Mouse (Mus musculus) monocyte, adult 5-6 weeks (primary cell): Measurements from ENCODE around the gene Rnf39. TPM values are rescaled to one million over a fixed set of nuclear protein-coding genes. Genes with fewer than 3 reads are reported as not detected.
A peak's percentile ranks its signal among the peaks of the same experiment; 100 is the strongest.

ENCODE experiments used
- ATAC-seq: fragments of 153-309, 156-312 bp; replicated peaks from 2 replicates; pipeline ENCODE4 v1.8.0; 2017; ENCODE audit warnings: mild to moderate bottlenecking; ENCODE audit not compliant: low TSS enrichment, insufficient number of reproducible peaks, severe bottlenecking, poor library complexity, low FRiP score
- total RNA-seq: library from RNA; stranded (forward); fragments of 200-1000, 200-491, 200-594 nt; gene quantifications from 3 replicates; pipeline ENCODE4 v1.2.3, GENCODE M21; 2017

Gene Rnf39
- 2.6 TPM in 1 of 3 replicates, not detected in the others for total RNA-seq

DNA sequence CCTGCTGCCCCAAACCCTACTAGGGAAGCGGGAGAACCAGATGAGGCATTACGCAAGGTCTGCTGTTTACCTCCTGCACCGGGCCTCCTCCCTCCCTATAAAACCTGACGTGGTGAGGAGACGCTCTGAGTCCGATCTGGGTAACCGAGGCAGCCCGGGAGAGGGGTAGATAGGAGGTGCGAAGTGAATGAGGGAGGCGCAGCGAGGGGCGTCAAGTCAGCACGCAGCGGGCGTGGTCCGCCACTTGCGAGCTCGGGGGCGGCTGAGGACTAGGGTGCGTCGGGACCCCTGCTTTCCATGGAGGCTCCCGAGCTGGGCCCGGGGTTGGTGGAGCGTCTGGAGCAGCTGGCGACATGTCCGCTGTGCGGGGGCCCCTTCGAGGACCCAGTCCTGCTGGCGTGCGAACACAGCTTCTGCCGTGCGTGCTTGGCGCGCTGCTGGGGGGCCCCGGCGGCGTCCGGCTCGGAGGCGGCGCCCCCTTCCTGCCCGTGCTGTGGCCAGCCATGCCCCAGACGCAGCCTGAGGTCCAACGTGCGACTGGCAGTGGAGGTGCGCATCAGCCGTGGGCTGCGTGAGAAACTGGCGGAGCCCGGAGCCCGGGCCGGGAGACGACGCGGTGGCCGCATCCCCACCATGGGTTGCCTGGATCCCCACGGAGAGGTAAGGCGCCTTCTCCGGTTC, at the start of gene Rnf39:
TSS of gene Rnf39 (plus strand) at position 128 of the 681 bp plus-strand sequence.
- ATAC-seq = no peak

DNA sequence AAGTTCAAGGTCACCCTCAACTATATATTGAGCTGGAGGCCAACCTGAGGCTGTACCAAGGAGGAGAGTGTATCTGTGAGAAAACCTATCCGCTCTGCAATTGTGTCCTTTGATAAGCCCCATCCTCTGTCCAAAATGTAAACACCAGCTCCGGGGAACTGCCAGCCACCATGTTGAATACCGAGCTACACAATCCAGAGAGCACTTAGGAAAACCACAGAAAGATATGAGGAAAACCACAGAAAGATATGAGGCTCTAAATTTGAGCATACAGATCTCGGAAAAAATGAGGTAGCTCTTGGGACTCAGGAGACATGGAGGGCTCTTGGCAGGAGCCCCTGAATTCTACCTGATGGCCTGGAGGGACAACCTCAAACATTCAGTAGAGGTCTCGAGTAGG, 49.3 kb upstream of the Rnf39 start:
- no peak for ATAC-seq

DNA sequence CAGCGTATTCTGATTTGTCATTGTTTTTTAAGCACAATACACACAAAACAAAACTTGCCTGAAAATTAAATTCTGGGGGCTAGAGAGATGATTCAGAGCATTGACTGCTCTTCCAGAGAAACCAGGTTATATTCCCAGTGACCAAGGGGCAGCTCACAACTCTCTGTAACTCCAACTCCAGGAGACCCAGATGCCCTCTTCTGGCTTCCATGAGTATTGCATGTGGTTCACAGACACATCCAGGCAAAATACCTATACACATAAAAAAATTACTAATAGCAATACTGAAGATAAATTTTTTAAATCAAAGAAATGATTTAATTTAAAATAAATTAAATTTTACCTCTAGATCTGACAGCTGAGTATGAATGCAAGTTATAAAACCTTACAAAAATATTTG, 46.1 kb upstream of the Rnf39 start:
- ATAC-seq = no peak

DNA sequence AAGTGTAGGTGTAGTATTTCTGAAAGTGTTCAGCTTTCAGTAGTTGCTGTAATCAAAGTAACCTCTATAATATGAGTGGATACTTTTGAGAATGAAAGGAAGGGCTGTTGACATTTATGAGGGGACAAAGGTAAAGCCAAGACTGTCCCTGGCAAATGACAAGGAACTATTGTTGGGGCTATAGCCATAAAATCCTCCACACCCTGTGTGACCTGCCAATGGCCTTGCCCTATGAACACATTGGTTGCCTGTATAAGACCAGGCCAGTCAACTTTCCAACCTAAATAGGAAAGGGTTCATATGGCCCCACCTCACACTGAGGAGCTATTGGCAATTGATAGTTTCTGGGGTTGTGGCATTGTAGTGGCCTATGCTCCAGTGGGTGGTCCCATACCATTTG, 45.7 kb upstream of the Rnf39 start:
- ATAC-seq = no peak

DNA sequence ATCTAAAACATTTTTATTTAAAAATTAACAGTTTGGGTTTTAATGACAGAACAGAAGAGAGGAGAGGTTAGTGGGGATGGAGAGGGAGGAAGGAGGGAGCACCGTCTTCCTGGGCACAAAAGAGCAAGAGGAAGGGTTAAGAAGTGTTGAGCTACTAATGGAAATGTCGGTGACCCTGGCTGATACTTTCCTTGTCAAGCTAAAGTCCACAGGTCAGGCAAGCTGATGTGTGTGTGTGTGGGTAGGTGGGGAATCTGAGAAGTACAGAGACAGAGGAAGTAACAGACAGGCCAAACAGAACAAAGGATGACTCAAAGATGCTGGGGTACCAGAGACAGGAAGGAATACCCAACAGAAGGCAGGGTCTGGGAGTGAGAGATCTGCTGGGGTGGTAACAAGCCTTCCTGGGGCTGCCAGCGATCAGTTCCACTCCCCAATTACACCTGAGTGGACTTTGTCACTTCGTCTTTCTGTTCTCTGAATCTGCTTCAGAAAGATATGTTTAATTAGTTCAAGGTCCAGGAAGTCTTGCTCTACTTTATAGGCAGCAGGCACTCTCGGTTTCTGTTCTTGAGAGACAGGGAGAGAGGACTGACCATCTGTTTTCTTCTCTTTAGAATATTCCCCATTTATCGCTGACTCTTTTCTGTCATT, 45.0 kb upstream of the Rnf39 start, which contains the start of gene Trim31:
TSS of gene Trim31 (plus strand) at position 567 of the 654 bp plus-strand sequence.
- no peak for ATAC-seq

DNA sequence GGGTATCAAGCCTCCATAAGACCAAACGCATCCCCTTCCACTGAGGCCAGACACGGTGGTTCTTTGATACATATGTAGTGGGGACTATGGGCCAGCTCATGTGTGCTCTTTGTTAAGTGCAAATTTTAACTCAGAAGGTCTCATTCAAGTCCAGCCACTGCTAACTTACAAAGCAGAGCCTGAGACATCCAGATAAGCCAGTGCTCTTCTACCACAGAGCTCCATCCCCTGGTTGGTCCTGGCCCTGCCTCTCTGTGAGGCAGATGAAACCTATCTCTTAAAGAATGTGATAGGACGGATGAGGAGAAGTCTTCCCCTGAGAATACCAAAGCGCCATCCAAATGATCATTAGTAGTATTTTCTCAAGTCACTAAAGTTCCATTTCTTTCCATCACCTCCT, 43.3 kb upstream of the Rnf39 start:
- no peak for ATAC-seq

DNA sequence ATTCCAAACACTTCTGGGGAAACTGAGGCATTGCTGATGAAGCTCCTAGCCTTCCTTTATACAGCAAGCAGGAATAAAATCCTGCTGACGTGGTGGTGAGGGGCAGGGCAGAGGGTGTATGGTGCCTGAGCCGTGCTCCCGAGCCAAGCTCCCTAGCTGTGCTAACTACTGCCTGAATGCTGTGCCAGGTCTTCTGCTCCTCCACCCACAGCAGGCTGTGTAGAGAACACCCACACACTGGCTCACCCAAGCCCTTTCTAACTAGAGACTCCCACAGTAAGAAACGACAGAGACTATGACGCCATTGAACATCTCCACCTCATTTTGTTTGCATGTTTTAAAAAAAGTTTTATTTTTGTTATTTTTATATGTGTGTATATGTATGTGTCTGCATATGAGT, 42.7 kb upstream of the Rnf39 start:
- no peak for ATAC-seq

DNA sequence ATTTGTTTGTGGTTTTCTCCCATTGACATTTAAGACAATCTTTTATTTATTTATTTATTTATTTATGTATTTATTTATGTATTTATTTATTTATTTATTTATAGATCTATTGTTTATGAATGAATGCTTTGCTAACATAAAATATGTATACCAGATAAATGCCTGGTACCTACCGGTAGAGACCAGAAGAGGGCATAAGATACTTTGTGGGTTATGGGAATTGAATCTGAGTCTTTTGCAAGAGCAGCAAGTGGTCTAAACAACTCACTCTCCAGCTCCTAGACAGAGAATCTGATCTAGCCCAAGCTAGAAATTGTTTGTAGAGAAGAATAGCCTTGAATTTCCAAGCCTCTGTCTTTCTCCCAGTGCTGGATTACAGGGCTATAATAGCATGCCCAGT, 42.0 kb upstream of the Rnf39 start:
- no peak for ATAC-seq

DNA sequence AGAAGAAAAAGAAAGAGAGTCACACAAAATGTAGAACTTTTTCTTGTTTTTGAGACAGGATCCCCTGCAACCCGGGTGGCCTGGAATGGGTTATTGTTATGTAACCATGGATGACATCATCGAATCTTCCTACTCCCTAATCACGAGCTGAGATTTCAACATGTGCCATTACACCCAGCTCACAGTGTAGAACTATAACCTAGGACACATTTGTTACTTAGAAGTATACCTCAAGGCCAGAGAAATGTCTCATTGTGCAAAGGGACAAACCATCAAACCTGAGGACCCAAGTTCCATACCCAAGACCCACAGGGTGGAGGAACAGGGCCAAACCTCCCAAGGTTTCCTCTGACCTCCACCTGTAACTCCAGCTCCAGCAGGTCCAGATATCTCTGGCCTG, 39.1 kb upstream of the Rnf39 start:
- ATAC-seq = no peak

DNA sequence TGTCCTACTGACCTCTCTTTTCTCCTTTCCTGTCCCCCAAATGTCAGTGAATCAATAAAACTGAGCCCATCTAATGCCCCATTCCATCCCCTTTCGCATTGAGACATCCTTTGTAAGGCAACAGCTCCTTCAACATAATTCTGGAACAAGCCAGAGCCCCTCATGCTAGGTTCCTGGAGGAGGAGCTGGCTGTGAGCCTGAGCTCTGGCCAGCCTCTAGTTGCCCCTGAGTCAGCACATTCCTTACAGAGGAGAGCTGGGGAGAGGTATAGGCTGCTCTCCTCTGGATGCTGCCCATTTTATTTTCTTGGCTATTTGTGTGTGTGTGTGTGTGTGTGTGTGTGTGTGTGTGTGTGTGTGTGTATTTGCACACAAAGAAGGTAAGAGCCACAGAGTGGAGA, 34.5 kb upstream of the Rnf39 start:
- no peak for ATAC-seq

DNA sequence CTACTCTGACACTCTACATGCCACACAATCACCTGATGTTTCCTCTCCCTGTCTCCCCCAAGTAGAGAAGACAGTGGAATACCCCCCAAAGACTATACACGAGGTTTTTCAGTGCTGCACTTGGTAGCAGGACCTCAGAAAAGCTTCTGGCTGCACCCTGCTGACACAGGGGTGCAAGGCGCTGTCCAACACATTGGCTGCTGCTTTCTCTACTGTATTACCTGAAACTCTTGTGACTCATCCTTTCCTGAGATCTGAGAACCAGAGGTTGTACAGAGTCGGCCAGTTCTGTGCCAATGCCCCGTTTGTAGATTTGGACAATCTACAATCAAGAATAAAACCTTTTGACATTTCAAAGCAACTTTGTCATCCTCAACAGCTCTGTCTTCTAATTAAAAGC, 32.9 kb upstream of the Rnf39 start:
- no peak for ATAC-seq

DNA sequence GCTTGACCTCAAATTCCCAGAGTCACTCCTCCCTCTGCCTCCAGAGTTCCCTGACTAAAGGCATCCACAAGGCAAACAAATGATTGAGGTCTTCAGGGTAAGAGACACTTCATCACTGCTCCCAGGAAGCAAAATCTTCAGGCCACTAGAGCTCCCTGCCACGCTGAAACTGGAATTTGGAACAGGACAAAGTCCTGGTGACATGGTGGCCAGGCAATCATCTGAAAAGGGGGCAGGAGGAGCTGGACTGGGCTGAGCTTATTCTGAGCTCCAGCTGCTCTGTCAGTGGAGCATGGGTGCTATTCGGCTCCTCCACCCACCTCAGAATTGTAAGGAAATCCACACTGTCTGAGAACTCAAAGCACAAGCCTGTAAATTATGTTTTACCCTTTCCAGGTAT, 30.7 kb upstream of the Rnf39 start:
- ATAC-seq = no peak

DNA sequence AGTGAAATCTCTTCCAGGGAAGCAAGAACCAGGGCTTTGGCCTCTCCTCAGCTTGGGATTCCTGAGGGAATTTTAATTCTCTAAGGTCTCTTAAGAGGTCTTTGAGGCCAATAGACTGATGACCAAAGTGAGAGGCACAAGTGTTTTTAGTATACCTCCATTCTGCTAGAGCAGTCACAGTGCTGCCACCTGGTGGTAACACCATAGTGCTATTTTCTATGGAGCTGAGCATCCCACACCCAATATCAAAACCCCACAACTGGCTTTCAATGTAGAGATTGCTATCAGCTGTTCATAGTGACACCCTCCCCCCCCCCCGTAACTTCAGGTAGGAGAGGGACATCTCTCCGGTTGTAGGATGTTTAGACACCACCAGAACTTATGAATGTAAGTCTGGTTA, 28.6 kb upstream of the Rnf39 start:
- 0 out of 2 replicates have a peak, but pooled peaks have one; percentile 53 for ATAC-seq

DNA sequence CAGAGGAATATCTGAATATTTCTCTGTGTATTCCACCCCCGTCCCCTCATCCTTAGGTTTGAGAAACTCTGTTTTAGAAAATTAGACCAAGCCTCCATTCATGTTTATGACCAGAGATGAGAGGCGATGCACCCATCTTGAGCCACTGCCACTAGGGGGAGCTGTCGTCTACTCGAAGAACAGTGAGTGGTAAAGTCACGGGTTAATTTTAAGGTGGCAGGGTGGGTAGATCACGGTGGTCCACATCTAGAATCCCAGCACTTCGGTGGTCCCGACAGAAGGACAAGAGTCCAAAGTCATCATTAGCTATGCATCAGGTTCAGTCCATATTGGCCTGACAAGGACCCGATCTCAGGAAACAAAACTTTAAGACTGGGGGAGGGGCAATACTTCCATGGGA, 27.6 kb upstream of the Rnf39 start:
- no peak for ATAC-seq

DNA sequence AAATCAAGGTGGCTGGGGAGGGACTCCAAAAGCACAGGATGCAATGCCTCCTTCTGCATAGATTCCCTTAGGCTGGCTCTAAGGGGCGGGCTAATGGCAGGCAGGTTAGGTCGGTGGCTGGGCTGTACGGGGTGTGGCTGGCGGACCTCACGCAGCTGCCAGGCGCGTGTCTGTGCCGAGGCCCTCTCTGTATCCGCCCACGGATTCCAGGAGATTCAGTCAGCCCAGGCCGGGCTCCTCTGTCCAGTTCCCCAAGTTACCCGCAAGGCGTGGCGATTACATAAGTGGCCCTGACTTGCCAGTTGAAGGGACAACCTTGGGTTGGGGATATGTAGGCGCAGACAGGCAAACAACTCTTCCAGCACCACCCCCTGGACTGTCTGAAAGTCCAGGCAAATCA, 22.5 kb upstream of the Rnf39 start:
- ATAC-seq = no peak

DNA sequence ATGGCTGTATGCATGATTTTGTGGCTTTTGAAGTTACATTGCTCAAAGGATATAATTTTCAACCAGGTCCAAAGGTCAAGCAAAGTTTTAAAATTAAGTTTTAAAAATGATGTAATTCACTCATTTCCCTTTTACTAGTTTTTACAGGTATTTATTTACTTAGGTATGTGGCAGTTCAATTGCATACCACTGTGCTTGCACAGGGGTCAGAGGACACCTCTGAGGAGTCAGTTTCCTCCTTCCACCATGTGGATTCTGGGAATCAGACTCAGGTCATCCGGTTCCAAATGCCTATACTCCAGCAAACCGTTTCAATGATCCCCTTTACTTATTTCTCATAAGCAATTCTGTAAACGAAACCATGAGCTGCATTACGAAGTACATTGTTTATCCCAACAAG, 20.0 kb upstream of the Rnf39 start:
- no peak for ATAC-seq

DNA sequence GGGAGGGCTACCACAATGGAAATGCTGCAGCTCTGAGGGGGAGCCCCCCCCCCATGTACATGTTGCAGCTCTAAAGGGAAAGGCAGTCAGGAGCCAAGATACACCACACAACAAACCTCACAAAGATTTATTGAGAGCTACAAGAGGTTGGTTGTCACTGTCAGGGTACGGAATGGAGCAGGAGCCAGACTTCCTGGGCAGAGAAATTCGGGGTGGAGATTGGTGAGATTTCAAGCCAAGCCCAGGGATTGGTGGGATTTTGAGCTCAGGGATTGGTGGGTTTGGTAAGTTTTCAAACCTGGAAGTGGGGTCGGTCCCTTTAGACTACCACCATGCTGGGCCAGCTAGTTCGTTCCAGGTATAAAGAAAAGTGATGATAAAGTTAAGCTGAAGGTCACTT, 19.2 kb upstream of the Rnf39 start:
- ATAC-seq = no peak

DNA sequence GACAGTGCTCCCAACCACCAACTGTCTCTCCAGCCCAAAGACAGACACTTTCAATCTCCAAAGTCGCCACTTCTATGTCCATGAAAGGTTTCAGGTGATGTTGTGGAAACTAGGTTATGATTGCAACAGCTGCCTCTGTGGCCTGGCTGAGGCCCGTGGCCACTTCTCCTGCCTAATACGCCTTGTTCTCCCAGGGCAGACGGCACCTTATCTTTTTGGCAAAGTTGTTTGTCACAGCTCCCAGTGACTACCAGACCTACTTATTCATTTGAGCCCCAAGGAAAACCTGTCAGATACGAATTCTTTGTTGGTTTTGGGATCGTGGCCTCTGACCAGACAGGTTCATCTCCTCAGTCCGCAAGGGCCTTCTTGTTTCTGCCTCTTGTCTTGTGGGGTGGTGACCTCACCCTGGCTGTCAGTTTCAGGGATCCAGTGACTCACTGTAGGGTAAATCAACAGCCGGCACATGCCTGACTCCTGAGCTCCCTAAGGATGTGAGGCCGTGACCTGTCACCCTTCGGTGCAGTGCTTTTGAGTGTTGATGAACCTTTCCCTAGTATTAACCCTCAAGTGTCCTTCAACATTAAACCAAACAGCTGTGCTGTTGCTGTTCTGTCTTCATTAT, 15.1 kb upstream of the Rnf39 start:
- no peak for ATAC-seq

DNA sequence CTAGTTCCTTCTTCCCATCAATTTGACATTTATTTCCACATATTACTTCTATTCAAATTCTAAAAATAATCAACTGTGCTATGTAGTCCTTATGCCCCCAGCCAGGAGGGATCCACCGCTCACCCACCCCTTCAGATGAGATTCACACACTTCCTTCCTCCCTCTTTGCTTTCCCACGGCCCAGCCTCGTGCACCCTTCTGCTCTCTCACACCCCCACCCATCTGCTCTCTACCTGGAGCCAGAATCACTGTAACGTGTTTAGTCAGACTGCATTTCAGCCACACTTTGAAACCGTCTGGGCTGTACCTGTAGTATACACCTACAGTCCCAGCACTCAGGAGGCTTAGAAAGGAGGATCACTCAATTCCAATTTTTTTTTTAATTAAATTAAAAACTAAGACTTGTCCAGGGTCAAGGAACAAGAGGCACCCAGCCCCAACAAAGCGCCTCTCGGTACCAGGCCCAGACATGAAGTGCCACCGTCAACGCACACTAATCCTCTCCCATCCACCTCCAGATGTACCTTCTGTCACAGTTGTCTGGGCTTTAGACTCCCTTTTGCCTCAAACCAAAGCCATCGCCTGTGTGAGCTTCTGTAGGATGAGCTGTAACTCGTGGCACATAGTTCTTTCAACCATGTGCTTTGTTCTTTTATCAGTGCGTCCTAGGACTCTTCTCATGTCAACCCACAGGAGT, 13.3 kb upstream of the Rnf39 start:
- ATAC-seq = no peak

DNA sequence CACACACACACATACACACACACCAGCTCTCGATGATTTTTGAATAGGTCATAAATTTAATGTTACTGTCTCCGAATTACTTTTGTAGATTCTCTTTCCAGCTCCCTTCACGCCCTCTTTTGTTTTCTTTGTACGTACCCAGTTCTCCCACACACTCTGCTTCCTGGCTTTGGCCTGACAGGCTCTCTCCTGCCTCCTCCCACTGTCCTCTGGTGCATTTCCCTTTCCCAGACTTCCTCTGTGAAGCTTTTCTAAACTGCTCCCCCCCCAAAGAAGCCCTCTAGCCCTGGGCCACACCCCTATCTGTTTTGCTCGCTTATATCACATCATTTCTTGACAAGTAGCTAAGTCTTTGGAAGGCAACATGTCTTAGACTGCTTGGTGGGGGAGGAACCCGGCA, 12.5 kb upstream of the Rnf39 start:
- ATAC-seq = no peak
